Mouse (Mus musculus) E14TG2a.4 (cell line): ENCODE data around the gene Rmnd1.

Source experiments
- H3K27me3 ChIP-seq: 2 replicates; pipeline ENCODE4 v1.6.1; 2014; ENCODE audit warnings: low read length, control low read depth; ENCODE audit not compliant: insufficient read depth
- H3K36me3 ChIP-seq: 2 replicates; pipeline ENCODE4 v1.6.1; 2014; ENCODE audit warnings: low read length, control low read depth; ENCODE audit not compliant: insufficient read depth
- H3K4me1 ChIP-seq: replicated peaks from 2 replicates; pipeline ENCODE4 v1.6.1; 2014; ENCODE audit warnings: low read depth, low read length, control low read depth
- H3K4me3 ChIP-seq: replicated peaks from 2 replicates; pipeline ENCODE4 v1.5.1; 2014; ENCODE audit warnings: mild to moderate bottlenecking, low read length
- H3K9me3 ChIP-seq: 2 replicates; pipeline ENCODE4 v1.6.1; 2014; ENCODE audit warnings: low read length, control low read depth
- CTCF ChIP-seq: conservative IDR thresholded peaks from 2 replicates; pipeline ENCODE4 v1.5.1; 2014; ENCODE audit warnings: low read length
- NANOG ChIP-seq: IDR thresholded peaks from 2 replicates; pipeline ENCODE4 v1.6.1; 2014; ENCODE audit warnings: borderline replicate concordance, low read length, mixed read lengths
- POU5F1 ChIP-seq: IDR thresholded peaks from 2 replicates; pipeline ENCODE4 v1.6.1; 2014; ENCODE audit warnings: low read length, borderline replicate concordance

Gene Rmnd1

GRCm38 (mm10) chr10:4432123-4432931, at the start of gene Rmnd1, which contains the start of gene Armt1:
TSS of gene Rmnd1 (minus strand) at chr10:4432388.
TSS of gene Armt1 (plus strand) at chr10:4432467.
- H3K4me3 ChIP-seq: peak within 1 kb of the TSS; percentile 92
- TF ChIP-seq POU5F1 (no peak), NANOG (no peak), CTCF (no peak)
- no peaks in the 10 kb centered on the region for H3K27me3 ChIP-seq
- peaks cover 68% of the 10 kb centered on the region for H3K4me1 ChIP-seq
- no peaks in the 10 kb centered on the region for H3K9me3 ChIP-seq
- H3K36me3 ChIP-seq: peaks cover 56% of the 10 kb centered on the region

- Histone ChIP-seq H3K4me1 (peaks cover 42% of the 10 kb centered on the region), H3K36me3 (no peaks in the 10 kb centered on the region), H3K27me3 (no peaks in the 10 kb centered on the region), H3K9me3 (peaks cover 13% of the 10 kb centered on the region), H3K4me3 (peak overlapping the region; percentile 75)
- no peak for TF ChIP-seq CTCF
- no peak for TF ChIP-seq NANOG
- no peak for TF ChIP-seq POU5F1
Observed at GRCm38 (mm10) chr10:4481695-4482094, 49.5 kb upstream of the Rmnd1 start.

GRCm38 (mm10) chr10:4480929-4481328, 48.7 kb upstream of the Rmnd1 start:
- Histone ChIP-seq H3K4me1 (peaks cover 34% of the 10 kb centered on the region), H3K27me3 (no peaks in the 10 kb centered on the region), H3K36me3 (no peaks in the 10 kb centered on the region), H3K4me3 (no peak overlapping the region), H3K9me3 (peaks cover 13% of the 10 kb centered on the region)
- TF ChIP-seq CTCF (no peak), POU5F1 (no peak), NANOG (no peak)

- TF ChIP-seq POU5F1 (no peak), NANOG (no peak), CTCF (no peak)
- H3K9me3 ChIP-seq: no peaks in the 10 kb centered on the region
- no peaks in the 10 kb centered on the region for H3K36me3 ChIP-seq
- H3K27me3 ChIP-seq: no peaks in the 10 kb centered on the region
- no peak overlapping the region for H3K4me3 ChIP-seq
- peaks cover 23% of the 10 kb centered on the region for H3K4me1 ChIP-seq
Observed at GRCm38 (mm10) chr10:4476604-4477003, 44.4 kb upstream of the Rmnd1 start.

GRCm38 (mm10) chr10:4475431-4475830, 43.2 kb upstream of the Rmnd1 start:
- no peak for TF ChIP-seq NANOG
- TF ChIP-seq POU5F1: no peak
- no peak for TF ChIP-seq CTCF
- H3K27me3 ChIP-seq: no peaks in the 10 kb centered on the region
- no peaks in the 10 kb centered on the region for H3K9me3 ChIP-seq

GRCm38 (mm10) chr10:4473591-4473993, 41.4 kb upstream of the Rmnd1 start:
- no peaks in the 10 kb centered on the region for H3K36me3 ChIP-seq
- TF ChIP-seq NANOG: no peak
- no peak for TF ChIP-seq POU5F1
- TF ChIP-seq CTCF: no peak
- H3K4me1 ChIP-seq: peaks cover 5% of the 10 kb centered on the region
- no peaks in the 10 kb centered on the region for H3K9me3 ChIP-seq
- H3K27me3 ChIP-seq: no peaks in the 10 kb centered on the region
- no peak overlapping the region for H3K4me3 ChIP-seq

More at GRCm38 (mm10) chr10:4475431-4475830, 43.2 kb upstream of the Rmnd1 start:
- peaks cover 14% of the 10 kb centered on the region for H3K4me1 ChIP-seq
- no peaks in the 10 kb centered on the region for H3K36me3 ChIP-seq
- no peak overlapping the region for H3K4me3 ChIP-seq

GRCm38 (mm10) chr10:4469406-4469805, 37.2 kb upstream of the Rmnd1 start:
- TF ChIP-seq CTCF (no peak), POU5F1 (no peak), NANOG (no peak)
- Histone ChIP-seq H3K4me3 (no peak overlapping the region), H3K9me3 (no peaks in the 10 kb centered on the region), H3K36me3 (no peaks in the 10 kb centered on the region), H3K4me1 (peaks cover 18% of the 10 kb centered on the region), H3K27me3 (no peaks in the 10 kb centered on the region)

GRCm38 (mm10) chr10:4465799-4466198, 33.6 kb upstream of the Rmnd1 start:
- H3K27me3 ChIP-seq: no peaks in the 10 kb centered on the region
- H3K36me3 ChIP-seq: no peaks in the 10 kb centered on the region
- no peaks in the 10 kb centered on the region for H3K9me3 ChIP-seq
- peaks cover 21% of the 10 kb centered on the region for H3K4me1 ChIP-seq
- no peak overlapping the region for H3K4me3 ChIP-seq
- TF ChIP-seq CTCF (no peak), POU5F1 (no peak), NANOG (no peak)
